Mouse (Mus musculus): ENCODE results near the gene Retreg3.

DNA sequence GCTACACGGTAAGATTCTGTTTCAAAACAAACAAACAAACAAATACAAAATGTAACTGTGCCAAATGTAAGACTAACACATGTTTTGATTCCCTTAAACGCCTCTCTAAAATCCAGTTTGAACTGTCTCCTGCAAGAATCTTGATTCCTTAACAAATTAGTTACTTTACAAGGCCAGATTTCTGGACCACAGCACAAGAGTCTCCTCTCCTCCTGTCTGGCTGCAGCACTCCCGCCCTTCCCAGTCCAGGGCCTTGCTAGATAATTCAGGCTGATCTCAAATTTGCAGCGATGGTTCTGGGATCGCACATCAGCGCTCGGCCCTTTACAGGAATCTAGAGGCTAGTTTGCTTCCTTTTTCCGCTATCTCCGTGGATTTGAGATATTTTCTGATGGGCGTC is 38.0 kb downstream of the Retreg3 start:
- TF ChIP-seq EP300 (IDR thresholded peaks at IDR 0.05; ENCODE audit: low read depth): no peak
- no peak for TF ChIP-seq CTCF (IDR thresholded peaks at IDR 0.05; ENCODE audit: low read depth)

All from liver, embryonic 14.5 days (tissue).